Mouse (Mus musculus): ENCODE results near the gene Thsd4.

DNA sequence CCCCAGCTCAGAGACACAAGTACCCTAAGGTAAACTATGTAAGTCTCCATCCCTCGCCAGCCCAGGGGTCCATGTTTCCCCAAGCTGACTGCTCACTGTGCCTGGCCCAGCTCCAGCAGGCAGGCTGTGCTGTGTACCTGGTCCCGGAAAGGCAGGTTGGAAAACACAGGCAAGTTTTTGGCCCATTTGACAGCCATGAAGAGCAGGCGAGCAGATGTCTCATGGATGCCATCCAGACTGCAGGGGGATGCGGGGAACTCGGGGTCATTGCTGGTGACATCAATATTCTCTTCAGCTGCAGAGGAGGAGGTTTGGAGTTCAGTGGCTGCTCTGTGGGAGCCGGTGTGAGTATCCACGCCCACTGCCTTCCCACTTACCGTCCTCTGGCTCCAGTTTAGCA is 573.6 kb downstream of the Thsd4 start:
- TF ChIP-seq CTCF (IDR thresholded peaks at IDR 0.05; ENCODE audit: control insufficient read depth, insufficient read depth, low read length) (no peak), POLR2A (IDR thresholded peaks at IDR 0.05; ENCODE audit: borderline replicate concordance, control insufficient read depth, low read depth, low read length) (no peak)
